In genomic region chr11:70564276-70564873, GRCm38 (mm10) we compare ENCODE assay signal across 8 mouse cellular contexts. TPM values are rescaled to one million over a fixed set of nuclear protein-coding genes. Genes with fewer than 3 reads are reported as not detected.
DNase-seq lines count a peak whose midpoint lies in the region; ATAC-seq and TF ChIP-seq lines count a peak whose summit lies in the region.
"Had no signal": no experiment of that assay in that cellular context is flagged by ENCODE, and none has a peak within 500 bp of the region (broad histone marks: within the 10 kb centered on the region; RNA-seq: fewer than 3 reads in every experiment).

No protein-coding gene starts in this region.

- H3K4me2 ChIP-seq in intestine, embryonic 15.5 days (replicated peaks) = peak overlapping the region; percentile 90
- peak overlapping the region; percentile 92 for H3K4me2 ChIP-seq in liver, embryonic 16.5 days (ENCODE audit: low read depth, low read length)

- H3K9ac ChIP-seq in ES-Bruce4 (ENCODE audit: low read depth, poor library complexity, severe bottlenecking) = peak overlapping the region; percentile 93; the same call in 1 of the 2 replicates
- H3K9ac ChIP-seq in intestine, embryonic 15.5 days = peak overlapping the region; percentile 79; the same call in 1 of the 2 replicates
- H3K9ac ChIP-seq in liver, embryonic 16.5 days (ENCODE audit: low read depth, low read length) = peak overlapping the region; percentile 8; the same call in 1 of the 2 replicates

- no peak for TF ChIP-seq CTCF in ES-Bruce4 (IDR thresholded peaks at IDR 0.05; ENCODE audit: low read depth, low read length)

- no peaks in the 10 kb centered on the region for H3K4me1 ChIP-seq in ES-Bruce4 (ENCODE audit: control insufficient read depth, insufficient read depth, low read length)
- H3K4me1 ChIP-seq in brown adipose tissue, adult 24 weeks (ENCODE audit: control insufficient read depth, insufficient read depth, insufficient read length, low read length) = peaks cover 4% of the 10 kb centered on the region; the same call in 1 of the 2 replicates
- peaks cover 26% of the 10 kb centered on the region for H3K4me1 ChIP-seq in intestine, embryonic 15.5 days (replicated peaks)
- H3K4me1 ChIP-seq in liver, embryonic 16.5 days (ENCODE audit: control insufficient read depth, low read depth, low read length) = peaks cover 27% of the 10 kb centered on the region

- H3K9me3 ChIP-seq in ES-Bruce4 (replicated peaks; ENCODE audit: control insufficient read depth, insufficient read depth, low read length, poor library complexity, severe bottlenecking) = no peaks in the 10 kb centered on the region
- H3K9me3 ChIP-seq in intestine, embryonic 15.5 days = no peaks in the 10 kb centered on the region
- H3K9me3 ChIP-seq in liver, embryonic 16.5 days (replicated peaks; ENCODE audit: control insufficient read depth, low read length) = no peaks in the 10 kb centered on the region

- 16% methylated on average over 4 of the region's 4 CpGs for WGBS in intestine, embryonic 15.5 days
- 42% methylated on average over 4 of the region's 4 CpGs for WGBS in liver, embryonic 16.5 days (ENCODE audit: insufficient replicate concordance)

- no peak for DNase-seq in frontal cortex, postnatal 14 days (ENCODE audit: low spot score in 2 of 2)
- DNase-seq in T-cell, adult 2 months (ENCODE audit: low spot score) = no peak

- H3K27ac ChIP-seq in ES-Bruce4 (ENCODE audit: insufficient read depth, low read length) = no peak overlapping the region
- H3K27ac ChIP-seq in brown adipose tissue, adult 24 weeks (replicated peaks; ENCODE audit: low read depth, low read length) = no peak overlapping the region
- peak overlapping the region; percentile 89 for H3K27ac ChIP-seq in intestine, embryonic 15.5 days
- H3K27ac ChIP-seq in liver, embryonic 16.5 days (ENCODE audit: low read length) = peak overlapping the region; percentile 69

- H3K27me3 ChIP-seq in ES-Bruce4 (ENCODE audit: control insufficient read depth, insufficient read depth, low read length, poor library complexity, severe bottlenecking) = no peaks in the 10 kb centered on the region
- no peaks in the 10 kb centered on the region for H3K27me3 ChIP-seq in intestine, embryonic 15.5 days (replicated peaks)
- no peaks in the 10 kb centered on the region for H3K27me3 ChIP-seq in liver, embryonic 16.5 days (ENCODE audit: control insufficient read depth, insufficient read depth, low read depth, low read length)

- ATAC-seq in intestine, embryonic 15.5 days = no peak
- ATAC-seq in liver, embryonic 16.5 days (ENCODE audit: low read depth) = no peak
- ATAC-seq in granulocyte monocyte progenitor cell, adult 5-6 weeks (replicated peaks; ENCODE audit: poor library complexity, severe bottlenecking) = no peak

- no peak overlapping the region for H3K4me3 ChIP-seq in ES-Bruce4 (ENCODE audit: low read depth, low read length)
- H3K4me3 ChIP-seq in brown adipose tissue, adult 24 weeks (ENCODE audit: insufficient read depth, low read depth, low read length) = peak overlapping the region; percentile 94; the same call in 1 of the 2 replicates
- H3K4me3 ChIP-seq in intestine, embryonic 15.5 days (replicated peaks) = peak overlapping the region; percentile 95
- H3K4me3 ChIP-seq in liver, embryonic 16.5 days (ENCODE audit: low read depth, low read length) = peak overlapping the region; percentile 73

- TF ChIP-seq POLR2A in ES-Bruce4 (IDR thresholded peaks at IDR 0.05; ENCODE audit: insufficient read depth, low read length) = no peak

- no peaks in the 10 kb centered on the region for H3K36me3 ChIP-seq in ES-Bruce4 (ENCODE audit: control insufficient read depth, insufficient read depth, low read length, poor library complexity, severe bottlenecking)
- H3K36me3 ChIP-seq in intestine, embryonic 15.5 days = no peaks in the 10 kb centered on the region; the same call in 1 of the 2 replicates
- no peaks in the 10 kb centered on the region for H3K36me3 ChIP-seq in liver, embryonic 16.5 days (ENCODE audit: control insufficient read depth, insufficient read depth)

- no peak for TF ChIP-seq EP300 in ES-Bruce4 (IDR thresholded peaks at IDR 0.05; ENCODE audit: insufficient read depth, low read depth, low read length)

RNA-seq across cellular contexts. Expression of gene Mink1, which starts 1.7 kb away (rescaled TPM):
- 25.2 and 31.8 TPM in 2 replicates for polyA plus RNA-seq in ES-Bruce4 (2011; ENCODE audit: insufficient read depth, insufficient read length, low read depth, missing spikeins)
- 14.5 and 18.5 TPM in 2 replicates for polyA plus RNA-seq in brown adipose tissue, adult 24 weeks (2012; ENCODE audit: insufficient read depth, insufficient read length, missing spikeins)
- 11.8 and 12.7 TPM in 2 replicates for polyA plus RNA-seq in intestine, embryonic 15.5 days (2015; fragmentation: Nextera tagmentation; extraction: Ambion mirVana)
- 4.0 and 6.0 TPM in 2 replicates for polyA plus RNA-seq in liver, embryonic 16.5 days (2015; fragmentation: Nextera tagmentation; extraction: Ambion mirVana)
- 25.0 and 36.1 TPM in 2 replicates for total RNA-seq in granulocyte monocyte progenitor cell, adult 5-6 weeks (2014; fragmentation: Nextera tagmentation)
- 11.2 and 13.3 TPM in 2 replicates for total RNA-seq in granulocyte monocyte progenitor cell, adult 5-6 weeks (2017)

RNA-seq across cellular contexts. Expression of gene Pld2, which starts 24.5 kb away (rescaled TPM):
- 7.3 and 8.3 TPM in 2 replicates for polyA plus RNA-seq in ES-Bruce4 (2011; ENCODE audit: insufficient read depth, insufficient read length, low read depth, missing spikeins)
- 2.2 and 5.9 TPM in 2 replicates for polyA plus RNA-seq in brown adipose tissue, adult 24 weeks (2012; ENCODE audit: insufficient read depth, insufficient read length, missing spikeins)
- 10.3 and 11.0 TPM in 2 replicates for polyA plus RNA-seq in intestine, embryonic 15.5 days (2015; fragmentation: Nextera tagmentation; extraction: Ambion mirVana)
- 2.1 and 2.9 TPM in 2 replicates for polyA plus RNA-seq in liver, embryonic 16.5 days (2015; fragmentation: Nextera tagmentation; extraction: Ambion mirVana)
- 0.99 and 6.2 TPM in 2 replicates for total RNA-seq in granulocyte monocyte progenitor cell, adult 5-6 weeks (2014; fragmentation: Nextera tagmentation)
- 0.10 and 0.26 TPM in 2 replicates for total RNA-seq in granulocyte monocyte progenitor cell, adult 5-6 weeks (2017)

RNA-seq across cellular contexts. Expression of gene Gm40193, which starts 31.6 kb away (rescaled TPM):
- not detected in 2 replicates for polyA plus RNA-seq in ES-Bruce4 (2011; ENCODE audit: insufficient read depth, insufficient read length, low read depth, missing spikeins)
- polyA plus RNA-seq in brown adipose tissue, adult 24 weeks (2012; ENCODE audit: insufficient read depth, insufficient read length, missing spikeins) = not detected in 2 replicates
- not detected in 2 replicates for polyA plus RNA-seq in intestine, embryonic 15.5 days (2015; fragmentation: Nextera tagmentation; extraction: Ambion mirVana)
- polyA plus RNA-seq in liver, embryonic 16.5 days (2015; fragmentation: Nextera tagmentation; extraction: Ambion mirVana) = not detected in 2 replicates
- not detected in 2 replicates for total RNA-seq in granulocyte monocyte progenitor cell, adult 5-6 weeks (2014; fragmentation: Nextera tagmentation)
- total RNA-seq in granulocyte monocyte progenitor cell, adult 5-6 weeks (2017) = not detected in 2 replicates
- total RNA-seq: layer of hippocampus, adult 8-10 months had no signal

RNA-seq across cellular contexts. Expression of gene Psmb6, which starts 39.2 kb away (rescaled TPM):
- 244 and 250 TPM in 2 replicates for polyA plus RNA-seq in ES-Bruce4 (2011; ENCODE audit: insufficient read depth, insufficient read length, low read depth, missing spikeins)
- 221 and 229 TPM in 2 replicates for polyA plus RNA-seq in brown adipose tissue, adult 24 weeks (2012; ENCODE audit: insufficient read depth, insufficient read length, missing spikeins)
- 646 and 704 TPM in 2 replicates for polyA plus RNA-seq in intestine, embryonic 15.5 days (2015; fragmentation: Nextera tagmentation; extraction: Ambion mirVana)
- polyA plus RNA-seq in liver, embryonic 16.5 days (2015; fragmentation: Nextera tagmentation; extraction: Ambion mirVana) = 291 and 307 TPM in 2 replicates
- total RNA-seq in granulocyte monocyte progenitor cell, adult 5-6 weeks (2014; fragmentation: Nextera tagmentation) = 243 and 281 TPM in 2 replicates
- 290 and 384 TPM in 2 replicates for total RNA-seq in granulocyte monocyte progenitor cell, adult 5-6 weeks (2017)

RNA-seq across cellular contexts. Expression of gene Gltpd2, which starts 45.4 kb away (rescaled TPM):
- not detected in 2 replicates for polyA plus RNA-seq in ES-Bruce4 (2011; ENCODE audit: insufficient read depth, insufficient read length, low read depth, missing spikeins)
- polyA plus RNA-seq in brown adipose tissue, adult 24 weeks (2012; ENCODE audit: insufficient read depth, insufficient read length, missing spikeins) = not detected in 2 replicates
- polyA plus RNA-seq in intestine, embryonic 15.5 days (2015; fragmentation: Nextera tagmentation; extraction: Ambion mirVana) = 1.5 and 2.2 TPM in 2 replicates
- polyA plus RNA-seq in liver, embryonic 16.5 days (2015; fragmentation: Nextera tagmentation; extraction: Ambion mirVana) = 33.8 and 35.3 TPM in 2 replicates
- not detected in 2 replicates for total RNA-seq in granulocyte monocyte progenitor cell, adult 5-6 weeks (2014; fragmentation: Nextera tagmentation)
- not detected in 2 replicates for total RNA-seq in granulocyte monocyte progenitor cell, adult 5-6 weeks (2017)
- total RNA-seq: layer of hippocampus, adult 8-10 months had no signal

Comparison
In these comparisons a context has a peak if more than half of its experiments do, and no peak if none do; other contexts are left out.
1. H3K27ac ChIP-seq: peak in intestine, embryonic 15.5 days (single experiment) and liver, embryonic 16.5 days (single experiment); none in ES-Bruce4 (single experiment) and brown adipose tissue, adult 24 weeks (single experiment).
2. H3K9ac ChIP-seq: peak in every context shown above with its lines; median percentile 93 in ES-Bruce4; 79 in intestine, embryonic 15.5 days; 8 in liver, embryonic 16.5 days.